Mouse (Mus musculus) ES-Bruce4 (cell line): ENCODE measurements around the gene Styx.
"Not testable (repeated sequence)": the region's sequence is repeated elsewhere in the genome, so short reads cannot be mapped to it uniquely, and the experiment has no call there.

Source experiments
- CTCF ChIP-seq: IDR thresholded peaks from one replicate; pipeline ENCODE4 v1.8.1; 2011; ENCODE audit warnings: low read depth, low read length
- EP300 ChIP-seq: IDR thresholded peaks from 2 replicates; pipeline ENCODE4 v1.6.1; 2011; ENCODE audit warnings: low read depth, low read length; ENCODE audit not compliant: insufficient read depth

DNA sequence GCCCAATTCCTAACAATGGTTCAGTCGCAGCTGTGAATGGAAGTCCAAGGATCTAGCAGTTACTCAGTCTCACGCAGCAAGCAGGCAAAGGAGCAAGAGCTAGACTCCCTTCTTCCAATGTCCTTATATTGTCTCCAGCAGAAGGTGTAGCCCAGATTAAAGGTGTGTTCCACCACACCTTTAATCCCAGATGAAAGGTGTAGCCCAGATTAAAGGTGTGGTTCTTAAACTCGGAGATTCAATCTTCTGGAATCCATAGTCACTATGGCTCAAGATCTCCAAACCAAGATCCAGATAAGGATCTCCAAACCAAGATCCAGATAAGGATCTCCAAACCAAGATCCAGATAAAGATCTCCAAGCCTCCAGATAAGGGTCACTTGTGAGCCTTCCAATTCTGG, 53.9 kb downstream of the Styx start, which contains the start of gene Gnpnat1:
- not testable (repeated sequence) for TF ChIP-seq CTCF, EP300
